Mouse (Mus musculus): Measurements from ENCODE around the gene Ppp6r3. TPM values are rescaled to one million over a fixed set of nuclear protein-coding genes. Genes with fewer than 3 reads are reported as not detected.

Ppp6r3 gene
- total RNA-seq, 1 experiment = 104 TPM

DNA sequence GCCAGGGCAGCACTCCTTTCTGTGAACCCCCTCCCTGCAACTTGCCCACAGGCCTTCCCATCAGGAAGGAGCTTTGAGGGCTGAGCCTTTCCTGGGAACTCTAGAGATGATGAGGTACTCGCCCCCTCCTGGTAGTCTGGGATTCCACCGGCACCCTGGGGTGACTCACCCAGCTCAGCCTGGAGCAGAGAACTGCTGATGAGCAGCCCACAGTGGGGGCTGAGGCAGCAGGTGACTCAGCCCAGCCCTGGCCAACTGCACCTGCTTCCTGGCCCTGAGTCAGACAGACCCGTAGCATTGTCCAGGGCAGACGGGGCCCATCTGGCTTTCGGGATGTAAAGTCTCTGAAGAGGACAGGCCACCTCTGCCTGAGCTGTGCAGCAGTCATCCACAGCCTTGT is 156.3 kb downstream of the Ppp6r3 start:
- H3K9me3 ChIP-seq (ENCODE audit: control insufficient read depth, insufficient read depth, low read depth, low read length) = no peaks in the 10 kb centered on the region
- H3K4me3 ChIP-seq (ENCODE audit: insufficient read depth in 1 of 2, low read depth in 1 of 2, low read length in 2 of 2, poor library complexity in 1 of 2, severe bottlenecking in 1 of 2) = no peak overlapping the region
- no peak for TF ChIP-seq HCFC1 (IDR thresholded peaks at IDR 0.05; ENCODE audit: borderline replicate concordance, insufficient read depth, low read length)
- TF ChIP-seq ZC3H11A (IDR thresholded peaks at IDR 0.05; ENCODE audit: borderline replicate concordance, low read depth, low read length) = no peak
- no peak for TF ChIP-seq CHD2 (IDR thresholded peaks at IDR 0.05; ENCODE audit: low read depth, low read length)
- no peak for TF ChIP-seq MAFK (IDR thresholded peaks at IDR 0.05; ENCODE audit: insufficient read depth, low read depth, low read length)
- no peak for TF ChIP-seq ZNF384 (IDR thresholded peaks at IDR 0.05; ENCODE audit: low read depth, low read length)
- H3K27ac ChIP-seq (ENCODE audit: insufficient read depth, low read depth, low read length, poor library complexity, severe bottlenecking) = no peak overlapping the region
- H3K36me3 ChIP-seq (ENCODE audit: control insufficient read depth, insufficient read depth, low read length, poor library complexity, severe bottlenecking) = no peaks in the 10 kb centered on the region
- no peak overlapping the region for H3K9ac ChIP-seq (ENCODE audit: insufficient read depth, low read depth, low read length, poor library complexity, severe bottlenecking)
- no peak for DNase-seq (ENCODE audit: low read depth, low spot score)
- in situ Hi-C loops (cut with MboI; ENCODE audit: low sequenced_read_pairs in 2 of 2, unreplicated experiment in 2 of 2) = no loop called here
- 0 out of 4 replicates have a peak, but pooled peaks cover 0 to 2% of the 10 kb centered on the region in 2 experiments for H3K4me1 ChIP-seq (ENCODE audit: control insufficient read depth in 2 of 2, insufficient read depth in 2 of 2, low read length in 2 of 2, poor library complexity in 1 of 2)

DNA sequence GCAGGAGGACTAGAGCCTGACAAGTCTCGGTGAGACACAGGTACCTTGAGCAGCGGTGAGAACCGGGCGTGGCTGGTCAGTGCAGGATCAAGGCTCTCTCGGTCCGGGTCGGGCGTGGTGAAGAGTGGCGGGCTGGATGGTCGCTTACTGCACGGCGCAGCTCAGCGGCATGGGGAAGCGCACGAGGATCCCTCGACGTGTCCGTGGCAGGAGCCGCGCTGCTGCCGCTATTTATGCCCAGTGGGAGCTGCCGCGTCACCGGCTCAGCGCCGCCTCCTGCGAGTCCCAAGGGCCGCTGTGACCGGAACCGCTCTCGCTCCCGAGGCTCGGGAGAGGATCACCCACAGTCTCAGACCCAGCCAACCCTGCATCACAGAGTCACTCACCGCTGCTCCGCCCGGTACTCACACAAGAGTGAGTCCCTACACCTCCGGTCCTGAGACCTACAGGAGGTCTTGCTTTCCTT is 161.2 kb downstream of the Ppp6r3 start, which contains the start of gene Gal:
Gene Gal, minus strand, starts transcription at position 277 of the 466 bp plus-strand sequence.
- peak within 1 kb of the TSS; percentile 4; the same call in 1 of the 2 replicates for H3K9ac ChIP-seq (ENCODE audit: insufficient read depth, low read depth, low read length, poor library complexity, severe bottlenecking)
- H3K4me1 ChIP-seq (ENCODE audit: control insufficient read depth in 2 of 2, insufficient read depth in 2 of 2, low read length in 2 of 2, poor library complexity in 1 of 2) = peaks cover 2% of the 10 kb centered on the region in 2 experiments; a peak in 1 of 4 replicates
- DNase-seq (ENCODE audit: low read depth, low spot score) = no peak
- no peak within 1 kb of the TSS for H3K27ac ChIP-seq (ENCODE audit: insufficient read depth, low read depth, low read length, poor library complexity, severe bottlenecking)
- in situ Hi-C loops (cut with MboI; ENCODE audit: low sequenced_read_pairs in 2 of 2, unreplicated experiment in 2 of 2) = no loop called here
- no peaks in the 10 kb centered on the region for H3K9me3 ChIP-seq (ENCODE audit: control insufficient read depth, insufficient read depth, low read depth, low read length)
- no peaks in the 10 kb centered on the region for H3K36me3 ChIP-seq (ENCODE audit: control insufficient read depth, insufficient read depth, low read length, poor library complexity, severe bottlenecking)
- TF ChIP-seq ZC3H11A (IDR thresholded peaks at IDR 0.05; ENCODE audit: borderline replicate concordance, low read depth, low read length) (no peak), HCFC1 (IDR thresholded peaks at IDR 0.05; ENCODE audit: borderline replicate concordance, insufficient read depth, low read length) (no peak), ZNF384 (IDR thresholded peaks at IDR 0.05; ENCODE audit: low read depth, low read length) (no peak), CHD2 (IDR thresholded peaks at IDR 0.05; ENCODE audit: low read depth, low read length) (no peak), MAFK (IDR thresholded peaks at IDR 0.05; ENCODE audit: insufficient read depth, low read depth, low read length) (no peak)
- H3K4me3 ChIP-seq (ENCODE audit: insufficient read depth in 1 of 2, low read depth in 1 of 2, low read length in 2 of 2, poor library complexity in 1 of 2, severe bottlenecking in 1 of 2) = peak within 1 kb of the TSS; percentile 31 to 51; a peak in 3 of 4 replicates

DNA sequence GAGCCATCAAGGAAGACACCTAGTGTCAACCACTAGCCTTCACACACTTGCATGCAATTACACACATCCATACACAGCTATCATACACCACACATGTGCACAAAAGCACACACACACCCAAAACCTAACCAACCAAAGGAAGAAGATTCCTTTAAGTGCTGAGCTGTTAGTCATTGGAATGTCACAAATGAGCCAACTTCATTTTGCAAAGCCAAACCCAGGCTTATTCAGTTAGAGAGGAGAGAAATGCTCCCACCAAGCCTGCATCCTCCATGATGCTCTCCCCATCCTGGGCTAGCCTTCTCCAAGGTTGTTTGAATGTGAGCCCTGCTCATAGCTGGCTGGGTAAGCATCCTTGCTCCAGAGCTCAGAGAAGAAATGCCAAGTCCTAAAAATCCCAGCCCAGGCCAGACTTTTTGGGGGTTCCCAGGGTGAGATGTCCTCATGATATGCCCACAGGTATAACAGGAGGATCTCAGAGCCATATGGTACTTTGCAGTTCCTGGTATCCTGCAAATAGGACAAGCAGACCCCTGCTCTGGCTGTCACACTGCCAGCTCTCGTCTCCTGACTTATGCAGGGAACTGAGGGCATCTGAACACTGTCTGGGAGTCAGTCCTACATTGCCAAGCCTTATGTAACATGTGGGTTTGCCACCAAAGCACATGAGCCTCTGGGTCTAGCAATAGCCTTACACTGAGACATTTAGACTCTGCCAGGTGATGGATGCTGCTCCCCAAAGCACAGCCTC is 169.8 kb downstream of the Ppp6r3 start:
- TF ChIP-seq MAFK (IDR thresholded peaks at IDR 0.05; ENCODE audit: insufficient read depth, low read depth, low read length) (no peak), ZC3H11A (IDR thresholded peaks at IDR 0.05; ENCODE audit: borderline replicate concordance, low read depth, low read length) (no peak), CHD2 (IDR thresholded peaks at IDR 0.05; ENCODE audit: low read depth, low read length) (no peak), HCFC1 (IDR thresholded peaks at IDR 0.05; ENCODE audit: borderline replicate concordance, insufficient read depth, low read length) (no peak), ZNF384 (IDR thresholded peaks at IDR 0.05; ENCODE audit: low read depth, low read length) (no peak)
- H3K4me1 ChIP-seq (ENCODE audit: control insufficient read depth in 2 of 2, insufficient read depth in 2 of 2, low read length in 2 of 2, poor library complexity in 1 of 2) = no peaks in the 10 kb centered on the region
- in situ Hi-C loops (cut with MboI; ENCODE audit: low sequenced_read_pairs in 2 of 2, unreplicated experiment in 2 of 2) = no loop called here

More for the DNA sequence above, 169.8 kb downstream of the Ppp6r3 start:
- Histone ChIP-seq H3K27ac (ENCODE audit: insufficient read depth, low read depth, low read length, poor library complexity, severe bottlenecking) (no peak overlapping the region), H3K36me3 (ENCODE audit: control insufficient read depth, insufficient read depth, low read length, poor library complexity, severe bottlenecking) (no peaks in the 10 kb centered on the region; the same call in 1 of the 2 replicates), H3K9me3 (ENCODE audit: control insufficient read depth, insufficient read depth, low read depth, low read length) (no peaks in the 10 kb centered on the region), H3K4me3 (ENCODE audit: insufficient read depth in 1 of 2, low read depth in 1 of 2, low read length in 2 of 2, poor library complexity in 1 of 2, severe bottlenecking in 1 of 2) (no peak overlapping the region), H3K9ac (ENCODE audit: insufficient read depth, low read depth, low read length, poor library complexity, severe bottlenecking) (no peak overlapping the region)
- DNase-seq (ENCODE audit: low read depth, low spot score) = no peak

Other genes starting within 250 kb of the Ppp6r3 start
- 1.6 and 3.1 TPM in 2 replicates for gene Tesmin, start 186.9 kb downstream of the Ppp6r3 start, total RNA-seq (2012; rRNA removed)
- gene Gal, start 161.2 kb downstream of the Ppp6r3 start, total RNA-seq (2012; rRNA removed) = 0.27 and 0.95 TPM in 2 replicates
- gene Lrp5, start 110.8 kb upstream of the Ppp6r3 start, total RNA-seq (2012; rRNA removed) = 46.1 and 97.3 TPM in 2 replicates
- gene 1810055G02Rik, start 132.5 kb upstream of the Ppp6r3 start, total RNA-seq (2012; rRNA removed) = 31.4 and 39.6 TPM in 2 replicates
- gene Kmt5b, start 191.7 kb upstream of the Ppp6r3 start, total RNA-seq (2012; rRNA removed) = 25.9 and 27.2 TPM in 2 replicates

Data from ES-E14 (cell line).